Mouse (Mus musculus): ENCODE measurements around the gene Csnk2b.

Csnk2b gene

DNA sequence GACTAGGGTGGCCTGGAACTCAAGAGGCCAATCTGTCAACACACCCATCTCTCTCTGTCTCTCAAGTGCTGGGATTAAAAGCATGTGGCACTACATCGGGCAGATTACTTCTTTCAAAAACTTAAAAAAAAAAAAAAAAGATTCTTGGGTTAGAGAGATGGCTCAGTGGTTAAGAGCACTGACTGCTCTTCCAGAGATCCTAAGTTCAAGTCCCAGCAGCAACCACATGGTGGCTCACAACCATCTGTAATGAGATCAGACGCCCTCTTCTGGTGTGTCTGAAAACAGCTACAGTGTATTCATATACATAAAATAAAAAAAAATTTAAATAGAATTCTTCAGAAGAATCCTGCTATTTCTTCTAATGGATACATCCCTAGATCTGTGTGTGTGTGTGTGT is 33.7 kb downstream of the Csnk2b start:
- DNase-seq (ENCODE audit: low spot score in 2 of 2) = no peak

DNA sequence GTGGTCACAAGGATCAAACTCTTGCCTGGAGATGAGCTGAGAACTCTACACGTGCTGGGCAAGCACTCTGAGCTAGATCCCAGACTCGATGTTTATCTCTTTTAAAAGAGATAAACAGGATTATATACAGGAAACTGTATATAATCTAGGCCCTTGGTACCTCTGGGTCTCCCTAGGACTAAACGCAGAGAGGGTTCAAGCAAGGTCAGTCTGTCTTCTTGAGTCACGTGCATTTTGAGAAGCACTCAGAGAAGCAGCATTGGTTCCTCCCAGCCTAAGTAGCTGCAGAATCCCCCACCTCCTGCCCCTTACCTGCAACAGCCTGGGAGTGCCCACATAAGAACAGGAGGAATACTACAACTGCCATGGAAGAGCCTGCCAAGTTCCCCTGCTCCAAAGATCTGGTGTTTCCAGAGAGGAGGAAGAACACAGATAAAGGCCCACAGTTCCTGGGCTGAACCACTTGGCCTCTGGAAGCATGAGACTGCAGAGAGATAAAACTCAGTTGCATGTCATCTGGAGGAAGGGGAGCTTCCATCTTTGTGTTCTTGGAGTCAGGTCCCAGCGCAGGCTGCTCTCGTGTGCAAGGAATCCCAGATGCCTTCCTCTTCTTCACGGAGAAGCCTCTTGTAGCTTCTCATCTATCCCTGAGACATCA is 36.5 kb downstream of the Csnk2b start, which contains the start of gene Ly6g6f:
Gene Ly6g6f, minus strand, starts transcription at position 403 of the 658 bp plus-strand sequence.
- no peak for DNase-seq (ENCODE audit: low spot score in 2 of 2)

DNA sequence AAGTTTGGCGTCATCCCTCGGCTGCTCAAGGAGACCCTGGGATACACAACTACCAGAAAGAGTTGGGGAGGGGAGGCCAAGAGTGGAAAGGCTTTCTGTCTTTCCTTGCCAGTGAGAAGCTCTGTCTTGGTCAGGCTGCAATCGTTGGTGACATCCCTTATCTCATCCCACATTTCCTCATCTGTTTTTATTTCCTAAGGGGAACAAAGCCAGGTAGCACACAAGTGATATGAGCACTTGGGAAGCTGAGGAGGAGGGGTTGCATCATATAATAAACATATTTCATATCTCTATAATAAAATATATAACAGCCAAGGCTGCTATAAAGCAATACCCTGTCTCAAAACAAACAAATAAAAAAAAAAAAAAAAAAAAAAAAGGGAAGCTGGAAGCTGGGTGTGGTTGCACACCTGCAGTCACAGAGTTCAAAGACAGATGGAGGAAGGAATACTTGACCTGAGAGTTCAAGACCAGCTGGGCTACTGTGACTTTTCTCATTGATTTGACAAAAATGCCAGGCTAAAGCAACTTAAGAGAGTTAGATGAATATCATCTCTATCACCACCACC is 37.8 kb downstream of the Csnk2b start:
- DNase-seq (ENCODE audit: low spot score in 2 of 2) = no peak

DNA sequence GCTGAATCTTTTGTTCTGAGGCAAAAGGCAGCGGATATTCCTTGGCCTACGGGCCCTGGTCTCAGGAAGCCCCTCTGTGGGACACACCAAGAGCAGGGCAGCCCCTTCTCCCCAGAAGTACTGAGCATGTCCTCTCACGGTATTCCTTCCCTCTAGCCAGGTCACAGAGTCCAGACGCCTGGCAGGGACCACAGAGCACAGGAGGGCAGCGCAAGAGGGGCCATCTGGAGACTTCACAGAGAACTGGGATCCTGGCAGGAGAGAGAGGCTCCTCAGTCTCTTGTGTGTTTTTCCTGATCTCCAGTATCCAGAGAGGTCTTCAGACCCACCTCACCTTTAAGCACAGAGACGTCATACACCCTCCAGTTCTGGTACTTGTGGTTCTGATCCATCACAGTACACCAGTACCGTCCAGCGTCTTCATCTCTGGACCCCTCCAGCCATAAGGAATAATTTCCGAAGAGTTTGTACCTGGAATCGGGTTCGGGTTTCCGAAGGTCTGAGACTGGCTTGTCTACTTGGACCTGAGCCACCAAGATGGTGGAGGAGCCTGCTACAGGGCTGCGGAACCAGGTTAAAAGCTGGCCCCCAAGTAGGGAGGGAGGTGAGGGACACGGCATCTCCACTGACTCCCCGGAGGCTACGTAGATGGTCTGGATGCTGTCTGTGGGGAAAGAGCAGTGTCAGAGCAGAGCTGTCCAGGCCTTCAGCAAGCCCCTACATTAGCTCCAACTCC is 38.8 kb downstream of the Csnk2b start:
- DNase-seq (ENCODE audit: low spot score in 2 of 2) = no peak

DNA sequence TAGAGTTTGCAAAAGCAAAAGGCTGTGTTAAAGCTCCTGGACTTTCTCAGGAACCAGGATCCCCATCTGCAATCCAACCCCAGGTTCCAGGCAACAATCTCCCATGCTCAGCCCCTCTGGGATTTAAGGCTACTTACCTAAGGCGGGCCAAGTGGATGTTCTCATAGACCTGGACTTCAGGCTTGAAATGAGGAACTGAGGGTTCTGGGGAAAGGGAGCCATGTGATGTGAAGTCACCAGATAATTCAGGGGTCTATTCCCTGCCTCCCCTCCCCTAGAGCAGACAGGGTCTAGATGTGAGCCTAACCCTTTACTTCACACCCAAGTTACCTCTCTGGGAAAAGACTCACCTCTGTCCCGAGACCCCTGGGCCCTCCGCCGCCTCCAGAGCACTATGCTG is 41.1 kb downstream of the Csnk2b start:
- DNase-seq (ENCODE audit: low spot score in 2 of 2) = no peak

DNA sequence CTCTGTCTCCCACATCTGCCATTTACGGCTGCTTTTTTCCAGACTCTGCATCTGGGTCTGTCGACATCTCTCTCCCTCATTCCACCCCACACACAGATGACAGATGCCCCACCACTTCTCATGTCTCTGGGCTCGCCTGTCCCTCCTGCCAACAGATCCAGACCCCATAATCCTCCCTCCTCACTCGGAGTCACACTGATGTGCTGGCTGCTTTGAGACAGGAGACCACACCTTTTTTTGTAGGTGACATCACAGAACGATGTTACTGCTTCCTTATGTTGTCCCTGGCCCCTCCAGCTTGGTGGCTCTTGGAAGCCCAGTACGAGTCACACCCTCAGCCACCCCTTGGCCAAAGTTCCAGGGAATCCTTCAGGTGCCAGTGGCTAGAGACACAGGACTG is 41.6 kb downstream of the Csnk2b start:
- no peak for DNase-seq (ENCODE audit: low spot score in 2 of 2)

DNA sequence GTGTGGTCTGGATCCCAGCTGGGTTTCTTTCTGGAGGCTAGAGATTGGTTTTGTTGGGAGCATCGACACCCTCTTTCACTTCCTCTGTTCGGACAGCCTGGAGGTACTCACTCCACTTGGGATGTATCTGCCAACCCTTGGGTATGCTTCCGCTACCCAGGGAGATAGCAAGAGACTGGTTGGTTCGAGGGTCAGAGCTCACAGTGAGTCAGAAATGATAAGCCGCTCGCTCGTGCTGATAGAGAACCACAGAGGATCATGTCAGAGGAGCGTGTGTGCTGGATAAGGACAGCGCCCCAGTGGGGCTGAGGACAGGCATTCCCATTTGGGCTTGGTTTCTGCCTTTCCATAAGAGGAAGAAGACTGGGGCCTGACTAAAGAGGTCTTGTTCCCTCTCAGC is 42.1 kb downstream of the Csnk2b start:
- no peak for DNase-seq (ENCODE audit: low spot score in 2 of 2)

DNA sequence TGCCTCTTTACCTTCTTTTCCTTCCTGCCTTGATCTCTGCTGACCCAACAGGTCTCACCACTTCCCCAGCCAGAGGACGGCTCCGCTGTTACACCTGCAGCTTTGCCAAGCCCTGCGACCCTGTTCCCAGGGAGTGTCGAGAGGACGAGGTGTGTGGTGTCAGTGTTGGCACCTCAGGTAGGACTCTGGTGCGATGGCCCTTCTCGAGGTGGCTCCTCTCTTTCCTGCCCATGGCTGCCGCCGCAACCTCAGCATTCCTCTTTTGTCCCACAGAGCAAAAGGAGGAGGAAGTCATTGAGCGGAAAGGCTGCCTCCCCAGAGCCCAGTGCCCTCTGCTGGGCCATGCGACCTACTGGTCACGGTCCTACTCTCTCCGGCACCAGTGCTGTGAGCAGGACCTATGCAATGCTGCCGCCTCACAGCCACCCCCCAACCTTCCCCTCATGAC is 44.0 kb downstream of the Csnk2b start, which contains the start of gene Ly6g6d:
Gene Ly6g6d, minus strand, starts transcription at position 280 of the 448 bp plus-strand sequence.
- no peak for DNase-seq (ENCODE audit: low spot score in 2 of 2)

DNA sequence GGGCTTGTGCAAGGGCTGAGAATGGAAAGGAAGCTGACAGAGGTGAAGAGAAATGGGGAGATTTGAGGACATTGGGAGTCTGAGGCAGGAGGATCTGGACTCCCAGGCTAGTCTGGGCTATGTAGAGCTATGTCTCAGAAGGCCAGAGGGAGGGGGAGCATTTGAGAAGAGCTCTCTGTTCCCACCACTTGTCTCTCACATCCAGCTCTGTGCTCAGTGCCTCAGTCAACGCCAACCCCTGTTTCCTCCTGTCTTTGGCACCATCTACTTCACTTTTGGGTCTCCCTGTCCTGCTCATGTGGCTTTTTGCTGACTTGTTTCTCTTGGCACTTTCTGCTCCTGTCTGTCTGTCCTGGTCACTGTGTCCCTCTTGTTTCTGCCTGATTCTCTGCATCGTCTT is 44.6 kb downstream of the Csnk2b start:
- no peak for DNase-seq (ENCODE audit: low spot score in 2 of 2)

DNA sequence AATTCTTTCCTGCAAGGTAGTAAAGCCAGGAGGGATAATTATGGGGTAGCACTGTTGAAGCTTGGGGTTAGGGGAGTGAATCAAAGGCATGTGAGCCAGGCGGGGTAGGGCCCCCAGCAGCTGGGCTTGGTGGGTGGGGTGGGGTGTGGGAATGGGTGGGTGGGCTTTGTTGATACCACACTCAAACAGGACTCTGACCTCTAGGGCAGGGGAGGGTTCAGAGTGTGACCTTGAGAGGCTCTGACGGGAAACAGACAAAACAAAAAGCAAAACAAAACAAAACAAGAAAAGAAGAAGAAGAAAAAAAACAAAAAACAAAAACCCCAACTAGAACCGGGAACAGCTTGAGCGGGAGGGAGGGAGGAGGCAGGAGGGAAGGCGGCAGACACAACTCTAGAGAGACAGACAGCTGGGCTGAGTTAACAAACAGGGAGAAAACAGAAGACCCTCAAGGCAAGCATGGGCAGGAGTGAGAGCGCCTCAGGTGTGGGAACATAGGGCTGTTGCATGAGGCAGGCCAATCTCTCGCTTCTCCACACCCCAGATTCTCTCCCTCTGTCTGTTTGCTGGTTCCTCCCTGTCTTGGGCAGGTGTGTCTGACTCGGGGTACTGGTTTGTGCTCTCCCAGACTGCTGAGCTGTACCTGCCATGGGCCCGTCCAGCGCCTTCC is 45.2 kb downstream of the Csnk2b start, which contains the start of gene Ly6g6e:
Gene Ly6g6e, plus strand, starts transcription at position 396 of the 670 bp plus-strand sequence.
- no peak for DNase-seq (ENCODE audit: low spot score in 2 of 2)

DNA sequence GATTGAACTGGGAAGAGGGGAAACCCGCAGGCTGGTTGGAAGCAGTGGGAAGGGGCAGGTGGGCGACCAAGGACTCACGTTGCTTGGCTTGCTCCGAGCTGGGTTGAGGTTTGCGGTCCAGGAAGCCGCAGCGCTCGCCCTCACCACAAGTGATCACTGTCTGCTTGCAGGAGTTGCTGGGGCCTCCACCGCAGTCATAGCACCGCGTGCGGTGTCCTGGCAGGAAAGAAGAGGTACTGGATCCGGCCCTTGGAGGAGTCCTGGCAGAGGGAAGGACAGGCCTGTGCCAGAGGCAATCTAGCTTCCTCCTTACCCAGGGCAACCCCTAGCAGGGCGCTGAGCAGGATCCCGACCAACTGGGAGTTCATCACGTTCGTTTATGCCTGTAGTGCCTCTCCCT is 47.8 kb downstream of the Csnk2b start:
- DNase-seq (ENCODE audit: low spot score in 2 of 2) = no peak

DNA sequence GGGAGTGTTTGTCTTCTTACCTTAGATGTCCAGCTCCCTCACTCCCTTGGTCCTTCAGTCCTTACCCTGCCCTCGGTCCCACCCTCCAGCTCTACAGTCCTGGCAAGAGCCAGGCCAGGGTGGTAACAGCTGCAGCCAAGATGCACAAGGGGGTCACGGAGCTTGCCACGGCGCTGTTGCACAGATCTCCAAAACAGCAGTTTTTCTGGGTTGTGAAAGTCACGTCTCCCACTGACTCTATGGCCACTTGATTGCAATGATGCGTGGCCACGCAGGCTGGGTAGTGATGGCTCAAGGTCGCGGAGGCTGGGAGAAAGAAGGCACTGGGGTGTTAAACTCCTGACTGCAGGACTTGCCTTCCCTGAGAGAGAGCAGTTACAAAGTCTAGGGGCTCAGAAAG is 50.4 kb downstream of the Csnk2b start:
- no peak for DNase-seq (ENCODE audit: low spot score in 2 of 2)

DNA sequence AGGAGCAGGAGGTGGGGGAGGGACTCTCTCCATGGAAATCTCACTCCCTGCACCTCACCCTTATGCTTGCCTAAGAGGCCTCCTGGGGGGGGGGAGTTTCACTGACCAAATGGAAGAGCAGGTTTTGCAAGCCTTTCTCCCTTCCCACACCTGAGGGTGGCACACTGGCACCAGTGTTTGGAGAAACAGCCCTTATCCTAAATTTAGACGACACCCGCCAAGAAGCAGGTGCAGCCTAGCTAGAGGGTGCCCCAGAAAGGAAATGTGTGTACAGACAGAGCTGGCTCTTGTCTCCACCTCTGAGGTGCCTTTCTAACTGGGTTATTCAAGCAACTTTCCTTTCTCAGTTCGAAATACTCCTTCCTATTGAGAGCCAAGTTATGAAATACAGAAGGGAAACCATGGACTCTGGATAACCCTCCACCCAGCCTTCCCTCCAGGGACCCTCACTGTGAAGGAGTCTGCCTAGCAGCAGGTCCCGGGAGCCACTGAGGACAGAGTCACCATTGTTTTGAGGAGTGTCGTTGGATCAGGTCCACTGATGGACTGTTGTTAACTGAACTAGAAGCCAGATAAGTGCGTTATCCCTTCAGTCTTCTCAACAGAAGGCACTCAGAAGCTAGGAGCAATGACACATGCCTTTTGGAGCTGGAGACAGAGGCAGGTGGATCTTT is 51.2 kb downstream of the Csnk2b start:
- DNase-seq (ENCODE audit: low spot score in 2 of 2) = no peak

DNA sequence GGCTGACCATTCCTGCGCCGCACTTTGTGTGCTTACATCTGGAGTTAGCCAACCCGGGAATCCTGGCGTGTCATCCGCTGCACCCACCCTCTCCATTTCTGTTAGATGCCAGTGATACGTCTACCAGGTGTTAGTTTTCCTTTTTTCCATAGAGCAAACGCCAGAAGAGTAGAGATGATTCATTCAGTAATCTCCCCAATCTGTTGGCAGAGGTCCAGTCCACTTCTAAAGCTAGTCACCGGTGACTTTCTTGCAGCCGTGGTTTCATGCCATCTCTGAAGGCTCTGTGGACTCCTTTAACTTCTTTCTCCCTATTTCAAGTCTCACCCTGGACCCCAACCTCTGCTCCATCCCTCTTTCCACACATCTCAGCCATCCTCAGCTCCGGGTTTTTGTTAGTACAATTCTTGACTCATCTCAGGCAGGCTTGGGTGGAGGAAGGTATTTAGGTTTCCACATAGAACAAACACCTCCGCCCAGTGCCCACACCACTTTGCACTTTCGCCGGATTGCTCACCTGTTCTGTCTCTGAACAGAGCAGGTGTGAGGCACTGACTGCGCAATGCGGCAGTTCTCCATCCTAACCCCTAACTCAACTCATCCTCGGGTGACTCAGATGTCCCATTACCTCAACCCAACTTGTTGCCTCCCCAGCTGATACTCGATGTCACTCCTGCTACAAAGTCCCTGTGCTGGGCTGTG is 53.5 kb downstream of the Csnk2b start:
- no peak for DNase-seq (ENCODE audit: low spot score in 2 of 2)

Data from frontal cortex, postnatal 14 days (tissue).